27 mouse cellular contexts compared by ENCODE assay signal in genomic region chr15:70156443-70156842, GRCm38 (mm10).
DNase-seq lines count a peak whose midpoint lies in the region; ATAC-seq and TF ChIP-seq lines count a peak whose summit lies in the region.
"Had no signal": no experiment of that assay in that cellular context is flagged by ENCODE, and none has a peak within 500 bp of the region (broad histone marks: within the 10 kb centered on the region; RNA-seq: fewer than 3 reads in every experiment).

No protein-coding gene starts in this region.

- peak; percentile 24 for DNase-seq in midbrain, embryonic 14.5 days
- DNase-seq in brain, embryonic 14.5 days (ENCODE audit: low read depth): peak; percentile 65
- DNase-seq in kidney, adult 18-20 months: no peak
- DNase-seq in yolk sac, embryonic 10.5 days (ENCODE audit: low spot score): no peak
- DNase-seq: adrenal gland, postnatal 10 days; cerebellum, adult 11-12 months; cerebellum, adult 9-11 months; gastrocnemius, postnatal 10 days; heart, postnatal 10 days; kidney, adult 11 months; kidney, postnatal 4 days; layer of hippocampus, postnatal 36 days; left cerebral cortex, postnatal 4 days; liver, postnatal 0 days; lung, postnatal 36 days; spleen, adult 18-20 months; thymus, postnatal 25 days had no signal

- H3K27me3 ChIP-seq in forebrain, embryonic 13.5 days: no peaks in the 10 kb centered on the region
- H3K27me3 ChIP-seq in forebrain, embryonic 12.5 days: no peaks in the 10 kb centered on the region
- H3K27me3 ChIP-seq in midbrain, embryonic 14.5 days (ENCODE audit: control insufficient read depth, insufficient read depth, low read length): no peaks in the 10 kb centered on the region
- no peaks in the 10 kb centered on the region for H3K27me3 ChIP-seq in midbrain, embryonic 16.5 days (ENCODE audit: control insufficient read depth, insufficient read depth, low read depth, low read length)
- no peaks in the 10 kb centered on the region for H3K27me3 ChIP-seq in forebrain, embryonic 15.5 days
- H3K27me3 ChIP-seq: embryonic facial prominence, embryonic 13.5 days; heart, embryonic 13.5 days; liver, embryonic 12.5 days; midbrain, embryonic 12.5 days; Patski had no signal

- no peak for TF ChIP-seq CTCF in brain, embryonic 14.5 days (IDR thresholded peaks at IDR 0.05; ENCODE audit: borderline replicate concordance, extremely low read depth, insufficient read depth, insufficient read length)

- no peak for TF ChIP-seq POLR2A in brain, embryonic 14.5 days (IDR thresholded peaks at IDR 0.05; ENCODE audit: borderline replicate concordance, extremely low read depth, insufficient read depth, insufficient read length, poor library complexity, severe bottlenecking)

- no peaks in the 10 kb centered on the region for H3K36me3 ChIP-seq in forebrain, embryonic 13.5 days (ENCODE audit: poor library complexity, severe bottlenecking)
- H3K36me3 ChIP-seq in forebrain, embryonic 12.5 days (replicated peaks): no peaks in the 10 kb centered on the region
- no peaks in the 10 kb centered on the region for H3K36me3 ChIP-seq in midbrain, embryonic 14.5 days (ENCODE audit: control insufficient read depth, insufficient read depth, low read length)
- no peaks in the 10 kb centered on the region for H3K36me3 ChIP-seq in midbrain, embryonic 16.5 days (ENCODE audit: control insufficient read depth, insufficient read depth, low read length)
- H3K36me3 ChIP-seq in forebrain, embryonic 15.5 days: no peaks in the 10 kb centered on the region
- H3K36me3 ChIP-seq: embryonic facial prominence, embryonic 13.5 days; heart, embryonic 13.5 days; liver, embryonic 12.5 days; midbrain, embryonic 12.5 days had no signal

- no peak overlapping the region for H3K9ac ChIP-seq in forebrain, embryonic 13.5 days
- H3K9ac ChIP-seq in forebrain, embryonic 12.5 days: no peak overlapping the region
- H3K9ac ChIP-seq in midbrain, embryonic 14.5 days (replicated peaks; ENCODE audit: low read length): no peak overlapping the region
- no peak overlapping the region for H3K9ac ChIP-seq in midbrain, embryonic 16.5 days (ENCODE audit: low read depth, low read length)
- H3K9ac ChIP-seq in forebrain, embryonic 15.5 days (replicated peaks): no peak overlapping the region
- H3K9ac ChIP-seq: embryonic facial prominence, embryonic 13.5 days; heart, embryonic 13.5 days; liver, embryonic 12.5 days; liver, postnatal 0 days; midbrain, embryonic 12.5 days had no signal

- H3K4me1 ChIP-seq in forebrain, embryonic 13.5 days: no peaks in the 10 kb centered on the region
- H3K4me1 ChIP-seq in forebrain, embryonic 12.5 days: no peaks in the 10 kb centered on the region
- no peaks in the 10 kb centered on the region for H3K4me1 ChIP-seq in midbrain, embryonic 14.5 days (ENCODE audit: control insufficient read depth, insufficient read depth, low read length)
- no peaks in the 10 kb centered on the region for H3K4me1 ChIP-seq in midbrain, embryonic 16.5 days (ENCODE audit: control insufficient read depth, insufficient read depth, low read length)
- H3K4me1 ChIP-seq in forebrain, embryonic 15.5 days: no peaks in the 10 kb centered on the region
- H3K4me1 ChIP-seq: embryonic facial prominence, embryonic 13.5 days; heart, embryonic 13.5 days; liver, embryonic 12.5 days; midbrain, embryonic 12.5 days had no signal

- no peaks in the 10 kb centered on the region for H3K9me3 ChIP-seq in forebrain, embryonic 13.5 days (replicated peaks)
- no peaks in the 10 kb centered on the region for H3K9me3 ChIP-seq in forebrain, embryonic 12.5 days
- H3K9me3 ChIP-seq in midbrain, embryonic 14.5 days (ENCODE audit: control insufficient read depth, low read length): no peaks in the 10 kb centered on the region
- no peaks in the 10 kb centered on the region for H3K9me3 ChIP-seq in midbrain, embryonic 16.5 days (replicated peaks; ENCODE audit: control insufficient read depth, low read length, poor library complexity, severe bottlenecking)
- H3K9me3 ChIP-seq in forebrain, embryonic 15.5 days: no peaks in the 10 kb centered on the region
- H3K9me3 ChIP-seq: embryonic facial prominence, embryonic 13.5 days; heart, embryonic 13.5 days; liver, embryonic 12.5 days; midbrain, embryonic 12.5 days had no signal

- no peak overlapping the region for H3K4me2 ChIP-seq in forebrain, embryonic 13.5 days
- no peak overlapping the region for H3K4me2 ChIP-seq in forebrain, embryonic 12.5 days
- H3K4me2 ChIP-seq in midbrain, embryonic 14.5 days (ENCODE audit: low read length): no peak overlapping the region
- no peak overlapping the region for H3K4me2 ChIP-seq in midbrain, embryonic 16.5 days (ENCODE audit: low read length)
- H3K4me2 ChIP-seq in forebrain, embryonic 15.5 days (replicated peaks): no peak overlapping the region
- H3K4me2 ChIP-seq: embryonic facial prominence, embryonic 13.5 days; heart, embryonic 13.5 days; liver, embryonic 12.5 days; midbrain, embryonic 12.5 days had no signal

- no peak overlapping the region for H3K27ac ChIP-seq in forebrain, embryonic 13.5 days
- H3K27ac ChIP-seq in forebrain, embryonic 12.5 days: no peak overlapping the region
- no peak overlapping the region for H3K27ac ChIP-seq in midbrain, embryonic 14.5 days (replicated peaks; ENCODE audit: low read depth, low read length)
- no peak overlapping the region for H3K27ac ChIP-seq in midbrain, embryonic 16.5 days (ENCODE audit: low read length)
- no peak overlapping the region for H3K27ac ChIP-seq in forebrain, embryonic 15.5 days (replicated peaks)
- H3K27ac ChIP-seq: embryonic facial prominence, embryonic 13.5 days; heart, embryonic 13.5 days; liver, embryonic 12.5 days; midbrain, embryonic 12.5 days had no signal

- ATAC-seq in forebrain, embryonic 13.5 days: 0 out of 2 replicates have a peak, but pooled peaks have one; percentile 45
- no peak for ATAC-seq in forebrain, embryonic 12.5 days (ENCODE audit: low FRiP score)
- ATAC-seq in midbrain, embryonic 14.5 days (ENCODE audit: low FRiP score, low TSS enrichment): no peak
- no peak for ATAC-seq in midbrain, embryonic 16.5 days
- 0 out of 2 replicates have a peak, but pooled peaks have one; percentile 32 for ATAC-seq in forebrain, embryonic 15.5 days (replicated peaks)
- ATAC-seq: inflammation-experienced regulatory T-cells, adult 6 months; liver, embryonic 12.5 days; liver, postnatal 0 days; Patski had no signal

- H3K4me3 ChIP-seq in forebrain, embryonic 13.5 days: no peak overlapping the region
- H3K4me3 ChIP-seq in forebrain, embryonic 12.5 days (replicated peaks): no peak overlapping the region
- no peak overlapping the region for H3K4me3 ChIP-seq in midbrain, embryonic 14.5 days (replicated peaks; ENCODE audit: low read depth, low read length)
- no peak overlapping the region for H3K4me3 ChIP-seq in midbrain, embryonic 16.5 days (ENCODE audit: low read depth, low read length)
- no peak overlapping the region for H3K4me3 ChIP-seq in forebrain, embryonic 15.5 days
- H3K4me3 ChIP-seq: embryonic facial prominence, embryonic 13.5 days; heart, embryonic 13.5 days; liver, embryonic 12.5 days; midbrain, embryonic 12.5 days had no signal

Comparison
In these comparisons a context has a peak if more than half of its experiments do, and no peak if none do; other contexts are left out.
1. ATAC-seq: peak in forebrain, embryonic 13.5 days (single experiment) and forebrain, embryonic 15.5 days (single experiment); none in forebrain, embryonic 12.5 days (single experiment), midbrain, embryonic 14.5 days (single experiment) and midbrain, embryonic 16.5 days (single experiment).
2. DNase-seq: peak in midbrain, embryonic 14.5 days (single experiment) and brain, embryonic 14.5 days (single experiment); none in kidney, adult 18-20 months (single experiment) and yolk sac, embryonic 10.5 days (single experiment).